Mouse (Mus musculus) liver, postnatal 0 days (tissue): ENCODE measurements at regions not wholly inside any gene's neighbourhood (a gene's known extent, or its start where the extent isn't known, plus 50 kb on each side); places are given as distances from the start of the nearest gene placed in this dataset.

Experiments
- CTCF ChIP-seq: sonication (generic); IDR thresholded peaks from 2 replicates; pipeline ENCODE4 v1.5.1; 2016; ENCODE audit warnings: antibody characterized with exemption, low read depth
- EP300 ChIP-seq: IDR thresholded peaks from 2 replicates; pipeline ENCODE4 v1.6.1; 2016; ENCODE audit warnings: antibody characterized with exemption, low read depth, mild to moderate bottlenecking

DNA sequence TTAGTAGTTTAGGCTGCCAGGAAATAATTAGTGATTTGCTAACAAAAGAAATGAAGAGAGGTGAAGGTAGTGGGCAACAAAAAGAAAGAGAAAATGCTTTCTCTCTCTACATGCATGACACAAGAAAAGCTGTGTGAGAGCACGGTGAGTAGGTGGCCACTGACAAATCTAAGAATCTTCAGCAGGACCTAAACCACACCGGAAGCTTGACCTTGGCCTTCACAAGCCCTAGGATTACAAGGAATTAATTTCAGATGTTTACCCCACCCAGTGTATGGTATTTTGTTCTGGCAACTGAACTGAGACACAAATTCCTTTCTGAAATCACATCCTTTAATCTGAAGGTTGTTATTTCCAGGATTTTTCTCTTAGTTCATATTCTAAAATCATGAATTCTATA, 347.5 kb upstream of the Ddi1 start:
- TF ChIP-seq CTCF: no peak
- no peak for TF ChIP-seq EP300
